Mouse (Mus musculus) 3T3-L1 (cell line): ENCODE measurements around the gene Gm10260.

Experiments
- DNase-seq: peaks from one replicate; pipeline ENCODE4 v3.0.0-alpha.2; 2015; ENCODE audit warnings: low read depth, low spot score

The Gm10260 gene

DNA sequence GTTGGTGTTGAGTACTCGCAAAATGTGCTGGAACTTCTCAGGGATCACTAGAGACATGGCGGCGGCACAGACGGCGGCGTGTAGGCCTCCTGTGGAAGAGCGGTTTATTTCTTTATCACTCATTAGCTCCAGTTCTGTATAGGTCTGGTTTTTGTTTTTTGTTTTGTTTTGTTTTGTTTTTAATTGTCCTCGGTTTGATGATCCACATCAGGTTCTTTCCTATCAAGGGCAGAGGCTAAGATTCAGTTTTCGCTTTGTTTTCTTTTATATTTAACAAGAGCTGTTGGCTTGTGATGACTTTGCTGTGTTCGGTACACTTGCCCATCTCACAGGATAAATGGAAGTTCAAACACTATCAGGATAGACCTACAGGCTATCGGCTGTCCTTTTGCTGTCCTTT is at the start of gene Gm10260:
Gene Gm10260 (minus strand): TSS at position 101 of the 400 bp plus-strand sequence.
- DNase-seq: no peak

DNA sequence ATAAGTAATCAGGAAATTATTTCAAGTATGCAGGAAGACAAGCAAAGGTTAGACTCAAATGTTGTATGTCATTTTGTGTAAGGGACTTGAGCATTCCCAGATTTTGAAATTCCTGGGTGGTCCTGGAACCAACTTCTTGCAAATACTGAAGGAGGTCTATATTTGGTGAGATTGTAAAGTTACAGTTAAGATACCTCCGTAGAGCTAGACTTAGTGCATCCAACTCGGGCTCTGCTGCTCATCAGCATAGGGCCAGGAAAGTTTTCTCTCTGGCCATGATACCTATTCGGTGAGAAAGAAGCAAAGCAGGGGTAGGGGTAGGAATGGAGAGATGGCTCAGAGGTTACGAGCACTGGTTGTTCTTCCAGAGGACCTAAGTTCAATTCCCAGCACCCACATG is 49.4 kb upstream of the Gm10260 start:
- no peak for DNase-seq

DNA sequence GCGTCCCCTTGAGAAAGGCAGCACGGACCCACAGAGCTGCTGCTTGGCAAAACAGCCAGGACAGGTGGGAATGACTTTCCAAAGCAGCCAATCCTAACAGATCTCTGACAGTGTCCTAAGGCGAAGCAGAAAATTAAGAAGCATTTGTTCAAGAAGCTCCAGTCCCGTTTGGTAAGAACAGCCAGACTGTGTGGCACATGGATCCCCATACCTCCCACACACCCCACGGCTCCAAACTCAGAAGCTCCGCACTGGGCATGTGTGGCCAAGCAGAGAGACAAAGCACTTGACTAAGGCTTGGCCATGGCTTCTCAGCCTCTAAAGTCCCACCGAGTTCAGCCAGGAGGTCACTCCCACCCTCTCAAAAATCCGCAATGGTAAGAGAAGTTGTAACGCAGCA is 45.5 kb upstream of the Gm10260 start:
- no peak for DNase-seq

DNA sequence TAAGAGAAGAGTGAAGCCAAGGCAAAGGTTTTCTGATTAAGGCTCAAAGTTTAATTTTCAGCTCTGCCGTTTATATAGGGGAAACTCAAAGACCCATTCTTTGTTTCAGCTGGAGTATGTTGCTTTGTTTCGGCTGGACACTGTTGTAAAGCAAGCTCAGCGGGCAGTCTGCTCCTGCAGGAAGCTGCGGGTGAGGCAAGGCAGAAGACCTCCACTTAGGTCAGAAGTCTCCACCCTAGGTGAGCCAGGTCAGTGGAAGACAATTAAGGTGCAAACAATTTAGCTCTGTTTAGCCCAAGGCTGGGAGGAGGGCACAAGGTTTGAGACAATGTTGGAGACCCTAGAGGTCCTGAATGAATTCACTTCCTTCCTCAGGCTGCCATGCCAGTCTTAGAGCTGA is 42.0 kb upstream of the Gm10260 start:
- DNase-seq: no peak

DNA sequence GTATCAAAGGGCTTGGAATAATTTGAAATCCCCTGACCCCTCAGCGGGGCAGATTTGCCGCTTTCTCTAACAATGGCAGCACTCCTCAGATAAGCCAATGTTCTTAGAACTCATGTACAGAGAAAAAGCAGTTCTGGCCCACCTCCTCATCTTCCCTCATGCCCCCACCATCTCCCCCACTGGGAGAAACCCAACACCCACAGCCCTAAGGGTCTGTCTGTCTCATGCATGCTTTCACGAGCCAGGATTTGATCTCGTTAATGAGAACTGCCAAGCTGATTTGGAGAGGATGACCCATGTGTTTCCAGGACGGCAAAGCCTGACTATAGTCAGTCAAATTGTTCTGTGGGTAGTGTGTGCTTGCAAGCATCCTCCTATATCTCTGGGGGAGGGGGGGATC is 37.0 kb upstream of the Gm10260 start:
- no peak for DNase-seq

DNA sequence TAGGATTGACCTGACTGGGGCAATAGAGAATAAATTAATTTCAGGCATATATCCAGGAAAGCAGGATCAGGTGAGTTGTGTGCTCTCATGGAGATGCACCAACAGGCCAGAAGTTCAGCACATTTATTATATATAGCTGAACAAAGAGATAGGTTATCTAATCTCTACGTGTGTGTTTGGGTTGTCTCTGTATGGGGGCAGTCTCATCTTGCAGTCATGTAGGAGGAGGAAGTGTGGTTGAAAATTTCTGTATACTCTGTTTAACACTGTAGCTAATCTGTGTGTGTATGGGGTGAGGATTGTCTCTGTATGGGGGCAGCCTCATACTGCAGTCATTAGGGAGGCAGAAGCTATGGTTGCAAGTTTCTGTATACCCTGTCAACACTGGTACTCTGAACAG is 34.3 kb upstream of the Gm10260 start:
- DNase-seq: no peak

DNA sequence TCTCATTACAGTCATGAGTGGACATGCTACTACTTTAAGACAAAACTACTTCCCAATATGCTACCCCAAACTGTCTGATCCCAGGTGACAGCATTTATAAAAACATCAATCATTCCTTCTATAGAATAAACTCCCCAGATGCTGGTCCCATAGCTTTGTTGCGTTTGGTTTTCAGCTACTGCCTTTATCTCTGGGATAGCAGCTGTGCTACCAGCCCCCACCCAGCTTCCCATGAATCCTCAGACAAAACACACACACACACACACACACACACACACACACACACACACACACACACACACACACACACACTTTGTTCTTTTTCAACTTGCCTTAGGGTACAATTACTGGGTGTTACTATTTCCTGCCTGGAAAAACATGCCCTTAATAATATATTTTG is 33.5 kb upstream of the Gm10260 start:
- no peak for DNase-seq

DNA sequence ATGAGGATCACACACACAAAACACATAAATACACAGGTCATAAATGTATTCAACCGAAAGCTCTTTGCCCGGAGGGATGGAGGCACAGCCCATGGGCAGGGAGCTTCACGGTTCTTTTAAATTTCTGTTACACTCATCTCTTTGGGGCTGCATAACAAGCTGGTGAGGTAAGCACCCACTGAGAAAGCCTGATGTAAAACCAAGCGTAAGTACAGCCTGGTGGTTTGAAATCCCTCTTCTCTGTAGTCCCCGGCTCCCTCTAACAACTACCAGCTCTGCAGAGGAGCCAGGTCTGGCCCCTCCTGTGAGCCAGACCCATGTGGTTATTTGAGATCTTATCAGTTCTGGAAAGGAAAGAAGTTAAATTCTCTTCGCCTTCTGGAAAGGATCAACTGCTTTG is 31.2 kb upstream of the Gm10260 start:
- DNase-seq: no peak

DNA sequence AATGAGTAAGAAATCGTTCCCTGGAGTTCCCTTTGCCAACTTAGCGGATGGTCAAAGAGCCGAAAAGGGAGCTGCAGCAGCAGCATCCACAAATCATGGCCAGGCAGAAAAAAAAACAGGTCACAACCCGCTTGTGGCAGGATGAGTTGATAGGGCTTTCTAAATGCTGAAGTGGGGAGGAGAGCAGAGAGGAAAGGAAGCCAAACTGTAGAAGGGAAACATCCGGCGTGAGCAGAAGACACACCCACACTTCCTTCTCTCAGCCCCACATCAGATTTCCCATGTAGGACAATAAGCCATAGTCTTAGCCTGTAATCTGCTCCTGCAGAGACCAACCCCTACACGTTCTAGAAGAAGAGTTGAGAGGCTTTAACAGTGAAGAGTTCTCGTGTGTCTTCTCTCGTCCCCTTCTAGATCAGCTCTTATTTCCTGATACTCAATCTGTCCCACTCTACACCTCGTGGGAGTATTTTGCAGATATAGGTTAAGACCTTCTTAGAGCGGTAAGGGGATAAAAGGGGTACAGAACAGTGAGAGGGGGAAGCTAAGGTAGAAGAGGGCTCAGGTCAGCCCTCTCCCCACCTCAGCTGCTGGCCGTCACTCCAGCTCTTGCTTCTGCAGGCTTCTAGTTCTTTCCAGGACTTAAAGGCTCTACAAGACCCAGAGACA is 29.5 kb upstream of the Gm10260 start:
- DNase-seq: no peak

DNA sequence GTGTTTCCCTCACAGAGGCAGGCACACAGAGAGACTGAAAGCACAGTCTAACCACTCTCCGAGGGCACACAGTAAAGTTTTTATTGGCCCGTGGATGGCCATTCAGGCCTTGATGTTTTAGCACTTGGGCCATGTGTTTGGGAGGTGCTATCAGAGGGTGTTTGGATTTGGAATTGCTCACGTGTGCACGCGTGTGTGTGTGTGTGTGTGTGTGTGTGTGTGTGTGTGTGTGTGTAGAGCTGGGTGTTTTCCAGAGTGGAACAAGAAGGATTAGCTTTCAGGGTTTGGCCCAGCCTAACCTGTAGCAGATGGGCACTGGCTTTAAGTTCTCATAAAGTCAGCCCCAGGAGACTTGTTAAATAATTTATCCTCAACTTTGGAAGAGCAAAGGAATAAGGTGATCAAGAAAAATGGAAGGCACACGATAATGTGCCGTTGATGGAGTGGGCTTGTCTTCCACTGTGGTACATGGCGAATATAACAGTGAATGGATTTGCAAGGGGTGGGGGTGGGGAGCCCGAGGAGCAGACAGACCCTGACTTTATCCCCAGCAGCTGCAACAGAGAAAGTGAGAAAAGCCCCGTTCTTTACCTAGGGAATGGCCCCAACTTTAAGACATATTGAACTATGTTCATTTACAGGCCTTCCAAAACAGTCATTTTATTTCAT is 24.9 kb upstream of the Gm10260 start:
- no peak for DNase-seq

DNA sequence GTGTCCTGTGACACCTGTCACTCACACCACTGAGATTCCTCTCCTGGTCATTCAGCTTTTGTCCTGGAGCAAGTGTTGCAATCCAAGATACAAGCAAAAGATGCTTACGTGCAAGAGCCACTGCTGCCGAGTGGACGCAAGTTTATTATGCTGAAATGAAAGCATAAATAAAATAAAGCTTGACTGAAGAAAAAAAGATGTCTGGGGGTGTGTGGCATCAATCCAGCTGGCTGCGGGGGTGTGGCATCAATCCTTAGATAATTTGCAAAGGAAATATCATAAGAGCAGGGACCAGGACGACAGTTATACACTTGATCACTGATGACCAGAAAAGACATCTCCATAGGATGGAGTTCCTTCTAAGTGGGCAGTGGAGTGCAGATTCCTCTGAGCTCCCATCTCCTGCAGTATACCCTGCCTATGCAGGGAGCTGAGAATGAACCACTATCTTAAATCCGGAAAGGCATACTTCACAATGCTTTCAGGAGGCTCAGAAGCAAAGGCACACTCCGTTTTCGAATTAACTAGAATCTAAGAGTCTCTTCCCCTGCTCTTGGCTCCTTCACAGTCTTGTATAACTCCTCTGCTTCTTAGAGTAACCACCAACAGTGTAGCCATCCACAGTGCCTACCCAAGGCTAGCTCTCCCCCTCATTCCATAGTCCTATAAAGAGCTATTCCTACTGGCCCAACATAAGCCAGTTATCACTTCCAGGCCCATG is 23.2 kb upstream of the Gm10260 start:
- no peak for DNase-seq

DNA sequence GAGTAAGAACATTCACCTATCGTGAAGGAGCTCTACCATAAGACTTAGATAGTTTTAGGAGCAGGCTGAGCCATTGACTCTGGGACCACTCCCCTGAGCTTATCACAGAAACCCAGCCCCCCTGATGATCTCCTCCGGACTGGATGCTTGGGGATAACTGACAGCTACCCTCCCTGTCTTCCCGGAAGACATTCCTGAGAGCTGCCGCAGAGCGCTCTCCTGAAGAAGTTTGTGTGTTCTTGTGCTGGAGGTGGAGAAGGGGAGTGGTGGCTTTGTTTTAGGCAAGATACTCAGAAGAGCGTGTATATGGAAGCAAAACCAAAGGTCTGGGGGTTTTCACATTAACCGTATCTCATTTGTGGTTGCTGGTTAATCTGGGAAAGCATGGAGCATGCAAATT is 21.6 kb upstream of the Gm10260 start:
- no peak for DNase-seq

DNA sequence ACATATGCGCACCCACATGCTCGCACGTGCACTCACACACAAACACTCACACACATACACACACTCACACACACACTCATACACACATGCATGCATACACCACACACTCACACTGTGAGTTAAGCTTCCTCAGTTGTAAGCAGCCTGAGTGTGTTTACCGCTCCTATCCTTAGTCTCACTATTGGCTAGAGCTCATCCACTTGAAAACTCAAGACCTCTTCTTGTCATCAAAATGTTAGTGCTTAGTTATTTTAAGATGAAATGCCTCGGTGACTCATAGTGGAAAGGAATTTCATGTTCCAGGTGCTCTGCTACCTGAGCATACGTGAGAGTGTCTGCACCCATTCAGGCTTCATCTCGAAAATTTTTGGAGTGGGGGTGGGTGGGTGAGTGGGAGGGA is 21.2 kb upstream of the Gm10260 start:
- DNase-seq: no peak

DNA sequence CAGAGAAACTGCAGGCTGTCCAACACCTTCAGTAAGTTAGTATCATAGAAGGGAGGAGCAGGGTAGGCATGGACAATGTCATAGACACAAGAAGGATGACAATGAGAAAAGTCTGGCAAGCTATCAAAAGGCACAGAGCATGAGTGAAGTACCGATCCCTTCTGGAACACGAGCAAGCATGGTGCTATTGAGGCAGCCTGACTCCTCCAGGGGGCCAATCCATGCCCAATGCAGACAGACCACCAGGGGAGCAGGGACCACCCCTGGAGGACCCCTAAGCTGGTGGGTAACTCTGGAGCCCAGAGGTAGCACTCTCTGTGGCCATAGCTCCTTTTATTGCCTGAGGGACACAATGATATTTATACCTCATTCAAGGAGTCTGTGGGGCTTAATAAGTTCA is 20.1 kb upstream of the Gm10260 start:
- DNase-seq: no peak

DNA sequence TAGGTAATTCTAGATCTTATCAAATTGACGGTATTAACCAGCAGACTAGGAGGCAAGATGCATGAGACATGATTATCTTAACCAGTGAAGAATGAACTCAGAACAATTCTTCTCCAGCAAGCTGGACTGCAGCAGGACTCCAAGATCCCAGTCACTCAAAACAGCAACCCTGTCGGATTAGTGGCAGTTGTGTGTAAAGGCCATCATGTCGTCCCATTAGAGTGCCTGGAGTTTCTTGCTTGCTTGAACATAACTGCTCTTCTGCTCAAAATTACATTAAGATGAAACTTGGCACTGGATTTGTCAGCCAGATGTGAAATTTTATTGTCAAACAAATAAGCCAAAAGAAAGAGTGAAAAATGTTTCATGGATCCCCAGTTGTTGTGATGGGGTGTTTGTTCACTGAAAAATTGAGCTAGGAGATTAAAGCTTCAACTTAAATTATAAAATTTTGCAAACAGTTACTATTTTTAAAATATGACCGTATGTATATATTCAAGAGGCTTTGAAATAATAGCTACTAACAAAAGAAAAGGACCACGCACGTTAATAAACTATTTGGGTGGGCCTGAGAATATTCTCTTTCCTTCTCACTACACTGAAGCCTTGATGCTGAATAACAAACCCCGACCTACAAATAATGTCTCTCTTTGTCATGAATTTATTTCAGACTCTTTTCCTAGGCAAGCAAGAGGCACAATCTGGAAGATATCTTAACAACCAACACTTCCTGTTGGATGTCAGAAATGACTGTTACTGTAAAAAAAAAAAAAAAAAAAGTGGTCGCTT is 19.4 kb upstream of the Gm10260 start:
- no peak for DNase-seq

DNA sequence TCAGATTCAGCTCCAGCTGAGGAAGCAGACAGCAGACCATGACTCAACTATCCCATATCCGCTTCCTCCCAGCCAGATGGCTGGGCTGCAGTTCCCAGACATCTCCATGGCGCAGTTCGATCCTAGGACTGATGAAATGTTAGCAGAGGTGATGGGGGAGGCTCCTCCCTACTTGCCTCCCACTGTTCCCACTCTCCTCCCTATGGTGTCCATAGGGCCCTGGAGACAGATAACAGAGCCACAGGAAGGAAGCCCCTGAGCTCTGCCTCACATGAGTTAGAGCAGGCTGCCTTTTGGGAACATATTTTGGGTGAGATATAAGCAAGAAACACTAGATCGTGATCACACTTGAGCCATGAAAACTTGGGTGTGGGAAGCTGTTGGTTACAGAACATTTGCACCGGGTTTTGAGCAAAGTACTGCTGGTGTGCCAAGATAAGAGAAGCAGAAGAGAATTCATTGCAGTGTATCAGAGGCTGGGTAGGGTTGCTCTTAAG is 18.3 kb upstream of the Gm10260 start:
- peak; percentile 17 for DNase-seq

DNA sequence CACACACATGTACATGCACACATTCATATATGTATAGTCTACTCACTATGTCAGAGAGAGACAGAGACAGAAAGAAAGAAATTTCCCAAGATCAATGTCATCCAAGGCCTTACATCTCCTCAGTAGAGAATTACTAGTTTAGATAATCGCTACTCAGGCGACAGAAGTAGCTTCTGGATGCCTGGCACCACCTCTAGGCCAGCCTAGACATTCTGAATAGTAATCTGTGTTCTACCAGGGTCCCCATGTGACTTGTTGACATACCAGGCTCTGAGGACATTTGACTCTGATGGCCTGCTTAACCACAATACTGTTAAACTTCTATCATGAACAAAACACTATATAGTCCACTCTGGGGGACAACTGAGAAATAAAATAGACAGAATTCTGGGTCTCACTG is 17.2 kb upstream of the Gm10260 start:
- no peak for DNase-seq

DNA sequence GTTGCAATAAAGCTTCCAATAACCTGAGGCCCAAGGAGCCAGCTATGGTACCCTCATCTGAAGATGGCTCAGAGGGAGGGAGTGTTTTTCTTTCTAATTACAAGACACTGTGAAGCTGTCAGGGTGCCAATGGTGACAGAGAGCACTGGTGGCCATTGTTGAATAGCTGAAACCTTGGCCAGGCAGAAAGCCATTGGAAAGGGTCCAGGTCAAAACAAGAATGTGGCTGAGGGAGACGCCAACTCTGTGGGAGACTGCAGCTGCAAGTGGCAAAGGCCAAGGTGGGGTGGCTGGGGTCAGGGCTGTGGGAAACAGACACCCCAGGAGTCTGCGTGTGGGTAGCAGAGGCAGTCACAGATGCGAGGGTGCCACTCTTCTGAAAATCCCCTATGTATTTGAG is 16.3 kb upstream of the Gm10260 start:
- peak; percentile 58 for DNase-seq

DNA sequence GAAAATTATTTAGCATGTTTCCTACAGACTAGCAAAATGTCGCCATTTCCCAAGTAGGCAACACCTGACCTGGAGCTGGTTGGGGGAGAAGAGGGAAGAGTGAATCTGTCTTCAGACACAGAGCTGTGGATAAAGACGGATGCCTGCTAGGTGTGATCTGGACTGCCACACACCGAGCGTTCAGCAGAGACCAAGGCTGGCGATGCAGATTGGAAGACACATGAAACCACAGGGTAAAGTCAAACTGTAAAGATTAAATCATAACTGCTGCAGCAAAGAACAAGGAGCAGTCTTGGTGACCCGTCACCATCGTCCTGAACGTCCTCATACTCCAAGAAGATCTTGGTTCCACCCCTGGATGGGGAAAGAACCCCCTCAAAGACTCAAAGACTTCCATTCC is 15.5 kb upstream of the Gm10260 start:
- DNase-seq: no peak

DNA sequence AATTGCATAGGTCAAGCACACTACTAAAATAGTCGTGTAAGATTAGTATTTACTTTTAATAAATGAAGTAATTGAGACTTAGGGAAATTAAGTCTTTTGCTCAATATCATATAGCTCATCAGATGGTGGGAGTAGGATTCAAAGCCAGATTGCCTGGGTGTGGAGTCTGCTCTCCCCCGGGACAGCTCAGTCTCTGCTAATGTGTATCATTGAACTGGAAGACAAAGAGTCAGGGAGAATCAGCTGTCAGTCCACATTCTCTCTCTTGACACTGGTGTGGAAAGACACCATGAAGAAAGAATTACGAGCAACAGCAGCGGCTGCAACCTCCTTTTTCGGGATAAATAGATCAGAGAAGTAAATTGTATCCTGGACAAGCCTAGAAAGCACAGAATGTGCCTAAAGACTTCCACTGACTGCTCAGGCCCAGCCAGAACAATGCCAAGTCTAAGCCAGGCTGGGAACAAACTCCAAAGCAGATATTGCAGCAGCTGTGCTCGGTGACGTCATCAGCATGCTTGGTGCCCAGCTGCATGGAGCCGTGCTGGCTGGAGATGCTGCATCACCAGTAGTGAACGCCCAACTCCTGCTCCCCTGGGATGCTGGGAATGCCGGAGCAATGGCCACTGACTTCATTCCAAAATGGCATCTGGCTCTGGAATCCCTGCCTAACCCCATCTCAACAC is 14.5 kb upstream of the Gm10260 start:
- peak; percentile 81 for DNase-seq

DNA sequence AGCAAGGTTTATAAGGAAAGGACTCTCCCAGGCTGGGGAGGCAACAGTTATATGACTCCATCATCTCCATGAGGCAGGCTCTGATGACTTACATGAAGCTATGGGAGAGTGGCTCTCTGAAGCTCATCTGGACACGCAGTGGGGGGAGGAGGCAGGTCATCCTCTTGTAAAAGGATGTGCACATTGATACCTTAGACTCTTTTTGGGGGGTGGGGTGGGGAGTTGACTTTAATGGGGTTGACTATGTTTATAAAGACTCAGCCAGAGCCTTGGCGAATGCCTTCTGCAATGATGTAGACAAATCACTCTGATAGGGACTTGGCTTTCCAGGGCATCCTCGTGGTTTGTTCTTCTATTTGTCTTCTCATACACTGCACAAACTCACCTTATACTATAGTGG is 8.8 kb upstream of the Gm10260 start:
- DNase-seq: no peak
